Comparison of ENCODE assay signal across 8 mouse cellular contexts in genomic region chr3:49866061-49866515, GRCm38 (mm10).
DNase-seq lines count a peak whose midpoint lies in the region; ATAC-seq lines count a peak whose summit lies in the region.

No protein-coding gene starts in this region.

- WGBS in kidney, embryonic 16.5 days, result 9% methylated on average over 11 of the region's 11 CpGs
- 4% methylated on average over 11 of the region's 11 CpGs for WGBS in forebrain, embryonic 13.5 days
- WGBS in limb, embryonic 11.5 days, result 6% methylated on average over 11 of the region's 11 CpGs
- 1% methylated on average over 11 of the region's 11 CpGs for WGBS in neural tube, embryonic 14.5 days

- no peaks in the 10 kb centered on the region for H3K27me3 ChIP-seq in kidney, embryonic 16.5 days (ENCODE audit: insufficient read depth, low read length)
- H3K27me3 ChIP-seq in forebrain, embryonic 13.5 days, result 0 out of 2 replicates have a peak, but pooled peaks cover 4% of the 10 kb centered on the region
- H3K27me3 ChIP-seq in limb, embryonic 11.5 days (ENCODE audit: control insufficient read depth, insufficient read depth, low read length), result no peaks in the 10 kb centered on the region
- H3K27me3 ChIP-seq in neural tube, embryonic 14.5 days (ENCODE audit: control insufficient read depth, insufficient read depth, low read length), result no peaks in the 10 kb centered on the region

- peak overlapping the region; percentile 41 for H3K9ac ChIP-seq in kidney, embryonic 16.5 days (replicated peaks; ENCODE audit: low read length)
- no peak overlapping the region for H3K9ac ChIP-seq in forebrain, embryonic 13.5 days
- peak overlapping the region; percentile 52 for H3K9ac ChIP-seq in limb, embryonic 11.5 days (ENCODE audit: low read length)
- H3K9ac ChIP-seq in neural tube, embryonic 14.5 days (replicated peaks; ENCODE audit: low read depth, low read length), result peak overlapping the region; percentile 32; the same call in 1 of the 2 replicates

- H3K4me2 ChIP-seq in kidney, embryonic 16.5 days (replicated peaks; ENCODE audit: low read depth, low read length), result peak overlapping the region; percentile 34
- H3K4me2 ChIP-seq in forebrain, embryonic 13.5 days, result peak overlapping the region; percentile 29
- 0 out of 2 replicates have a peak overlapping the region, but pooled peaks have one; percentile 19 for H3K4me2 ChIP-seq in limb, embryonic 11.5 days (ENCODE audit: low read depth, severe bottlenecking)
- H3K4me2 ChIP-seq in neural tube, embryonic 14.5 days (ENCODE audit: low read depth, low read length), result peak overlapping the region; percentile 1; the same call in 1 of the 2 replicates

- peak; percentile 86 for ATAC-seq in kidney, embryonic 16.5 days (ENCODE audit: low FRiP score, low TSS enrichment)
- ATAC-seq in forebrain, embryonic 13.5 days, result peak; percentile 84
- ATAC-seq in limb, embryonic 11.5 days (ENCODE audit: insufficient number of reproducible peaks, low FRiP score, low TSS enrichment, low read depth), result peak; percentile 45; the same call in 1 of the 2 replicates
- peak; percentile 91 for ATAC-seq in neural tube, embryonic 14.5 days (ENCODE audit: low read depth)
- no peak for ATAC-seq in cerebellum, adult (ENCODE audit: insufficient number of reproducible peaks, low FRiP score, low TSS enrichment)

- H3K4me3 ChIP-seq in kidney, embryonic 16.5 days (ENCODE audit: low read length), result no peak overlapping the region
- H3K4me3 ChIP-seq in forebrain, embryonic 13.5 days, result no peak overlapping the region
- H3K4me3 ChIP-seq in limb, embryonic 11.5 days (ENCODE audit: low read depth, low read length), result no peak overlapping the region
- no peak overlapping the region for H3K4me3 ChIP-seq in neural tube, embryonic 14.5 days (ENCODE audit: low read depth, low read length)

- peak overlapping the region; percentile 68; the same call in 1 of the 2 replicates for H3K27ac ChIP-seq in kidney, embryonic 16.5 days (ENCODE audit: low read length)
- H3K27ac ChIP-seq in forebrain, embryonic 13.5 days, result no peak overlapping the region
- H3K27ac ChIP-seq in limb, embryonic 11.5 days (replicated peaks; ENCODE audit: low read depth, low read length), result peak overlapping the region; percentile 75
- peak overlapping the region; percentile 58; the same call in 1 of the 2 replicates for H3K27ac ChIP-seq in neural tube, embryonic 14.5 days (ENCODE audit: low read depth, low read length)

- no peaks in the 10 kb centered on the region for H3K9me3 ChIP-seq in kidney, embryonic 16.5 days (ENCODE audit: low read length)
- no peaks in the 10 kb centered on the region for H3K9me3 ChIP-seq in forebrain, embryonic 13.5 days (replicated peaks)
- no peaks in the 10 kb centered on the region for H3K9me3 ChIP-seq in limb, embryonic 11.5 days (ENCODE audit: control insufficient read depth, low read length)
- H3K9me3 ChIP-seq in neural tube, embryonic 14.5 days (ENCODE audit: control insufficient read depth, low read length), result no peaks in the 10 kb centered on the region

- H3K4me1 ChIP-seq in kidney, embryonic 16.5 days (ENCODE audit: insufficient read depth, low read length), result peaks cover 25% of the 10 kb centered on the region
- H3K4me1 ChIP-seq in forebrain, embryonic 13.5 days, result peaks cover 26% of the 10 kb centered on the region
- H3K4me1 ChIP-seq in limb, embryonic 11.5 days (ENCODE audit: control insufficient read depth, insufficient read depth, low read length), result peaks cover 28% of the 10 kb centered on the region
- H3K4me1 ChIP-seq in neural tube, embryonic 14.5 days (ENCODE audit: control insufficient read depth, insufficient read depth, low read length), result peaks cover 15% of the 10 kb centered on the region

- no peak for DNase-seq in kidney, postnatal 36 days
- DNase-seq in limb, embryonic 11.5 days (ENCODE audit: low spot score), result peak; percentile 64
- no peak for DNase-seq in spleen, postnatal 14 days (ENCODE audit: low spot score in 2 of 2)
- DNase-seq in right cerebral cortex, postnatal 25 days, result no peak

- H3K36me3 ChIP-seq in kidney, embryonic 16.5 days (ENCODE audit: insufficient read depth, low read length), result no peaks in the 10 kb centered on the region
- no peaks in the 10 kb centered on the region for H3K36me3 ChIP-seq in forebrain, embryonic 13.5 days (ENCODE audit: poor library complexity, severe bottlenecking)
- H3K36me3 ChIP-seq in limb, embryonic 11.5 days (ENCODE audit: control insufficient read depth, insufficient read depth, low read length), result no peaks in the 10 kb centered on the region
- H3K36me3 ChIP-seq in neural tube, embryonic 14.5 days (ENCODE audit: control insufficient read depth, insufficient read depth, low read length), result no peaks in the 10 kb centered on the region
